Mouse (Mus musculus): ENCODE results near the gene Cenpu. TPM values are rescaled to one million over a fixed set of nuclear protein-coding genes. Genes with fewer than 3 reads are reported as not detected.

The Cenpu gene
- polyA plus RNA-seq, 2 experiments: 10.1 to 11.2 TPM

GRCm38 (mm10) chr8:46566914-46567529 lies 15.2 kb downstream of the Cenpu start:
- Histone ChIP-seq H3K4me3 (replicated peaks; ENCODE audit: low read length) (no peak overlapping the region), H3K4me1 (ENCODE audit: control insufficient read depth, insufficient read depth, low read length) (no peaks in the 10 kb centered on the region), H3K9ac (ENCODE audit: low read depth, low read length, severe bottlenecking) (no peak overlapping the region), H3K36me3 (ENCODE audit: control insufficient read depth, insufficient read depth, low read length) (peaks cover 12% of the 10 kb centered on the region; the same call in 1 of the 2 replicates), H3K27me3 (ENCODE audit: control insufficient read depth, insufficient read depth, low read length) (no peaks in the 10 kb centered on the region), H3K4me2 (replicated peaks; ENCODE audit: low read depth, low read length, severe bottlenecking) (no peak overlapping the region), H3K9me3 (ENCODE audit: control insufficient read depth, low read length) (no peaks in the 10 kb centered on the region), H3K27ac (replicated peaks; ENCODE audit: low read depth, low read length) (no peak overlapping the region)
- 75% methylated on average over 7 of the region's 7 CpGs for WGBS
- DNase-seq (ENCODE audit: low spot score) (no peak), ATAC-seq (ENCODE audit: low FRiP score, low read depth) (peak; percentile 19; the same call in 1 of the 2 replicates)
- no peak for TF ChIP-seq POLR2A (IDR thresholded peaks at IDR 0.05; ENCODE audit: borderline replicate concordance, extremely low read depth, insufficient read depth, insufficient read length)

- no peaks in the 10 kb centered on the region for H3K4me1 ChIP-seq (ENCODE audit: control insufficient read depth, insufficient read depth, low read length)
- no peak overlapping the region for H3K4me3 ChIP-seq (replicated peaks; ENCODE audit: low read length)
- H3K9ac ChIP-seq (ENCODE audit: low read depth, low read length, severe bottlenecking): no peak overlapping the region
- no peak overlapping the region for H3K27ac ChIP-seq (replicated peaks; ENCODE audit: low read depth, low read length)
- no peak for TF ChIP-seq POLR2A (IDR thresholded peaks at IDR 0.05; ENCODE audit: borderline replicate concordance, extremely low read depth, insufficient read depth, insufficient read length)
- DNase-seq (ENCODE audit: low spot score) (no peak), ATAC-seq (ENCODE audit: low FRiP score, low read depth) (no peak)
- no peaks in the 10 kb centered on the region for H3K9me3 ChIP-seq (ENCODE audit: control insufficient read depth, low read length)
- H3K36me3 ChIP-seq (ENCODE audit: control insufficient read depth, insufficient read depth, low read length): peaks cover 8% of the 10 kb centered on the region
- WGBS: 72% methylated on average over 8 of the region's 8 CpGs
- no peak overlapping the region for H3K4me2 ChIP-seq (replicated peaks; ENCODE audit: low read depth, low read length, severe bottlenecking)
- no peaks in the 10 kb centered on the region for H3K27me3 ChIP-seq (ENCODE audit: control insufficient read depth, insufficient read depth, low read length)
Observed at GRCm38 (mm10) chr8:46567946-46568345, 16.1 kb downstream of the Cenpu start.

GRCm38 (mm10) chr8:46568942-46569341 lies 17.1 kb downstream of the Cenpu start:
- DNase-seq (ENCODE audit: low spot score): no peak
- Histone ChIP-seq H3K36me3 (ENCODE audit: control insufficient read depth, insufficient read depth, low read length) (peaks cover 9% of the 10 kb centered on the region), H3K4me2 (replicated peaks; ENCODE audit: low read depth, low read length, severe bottlenecking) (no peak overlapping the region), H3K27me3 (ENCODE audit: control insufficient read depth, insufficient read depth, low read length) (no peaks in the 10 kb centered on the region), H3K9me3 (ENCODE audit: control insufficient read depth, low read length) (no peaks in the 10 kb centered on the region), H3K4me3 (replicated peaks; ENCODE audit: low read length) (no peak overlapping the region), H3K9ac (ENCODE audit: low read depth, low read length, severe bottlenecking) (no peak overlapping the region), H3K27ac (replicated peaks; ENCODE audit: low read depth, low read length) (no peak overlapping the region), H3K4me1 (ENCODE audit: control insufficient read depth, insufficient read depth, low read length) (no peaks in the 10 kb centered on the region)
- ATAC-seq (ENCODE audit: low FRiP score, low read depth): no peak
- WGBS: 76% methylated on average over 2 of the region's 2 CpGs
- no peak for TF ChIP-seq POLR2A (IDR thresholded peaks at IDR 0.05; ENCODE audit: borderline replicate concordance, extremely low read depth, insufficient read depth, insufficient read length)

GRCm38 (mm10) chr8:46569659-46570441 lies 18.0 kb downstream of the Cenpu start:
- no peak for DNase-seq (ENCODE audit: low spot score)
- WGBS: 86% methylated on average over 19 of the region's 19 CpGs
- Histone ChIP-seq H3K4me2 (replicated peaks; ENCODE audit: low read depth, low read length, severe bottlenecking) (no peak overlapping the region), H3K4me3 (replicated peaks; ENCODE audit: low read length) (no peak overlapping the region), H3K9me3 (ENCODE audit: control insufficient read depth, low read length) (no peaks in the 10 kb centered on the region), H3K4me1 (ENCODE audit: control insufficient read depth, insufficient read depth, low read length) (no peaks in the 10 kb centered on the region), H3K9ac (ENCODE audit: low read depth, low read length, severe bottlenecking) (no peak overlapping the region), H3K36me3 (ENCODE audit: control insufficient read depth, insufficient read depth, low read length) (peaks cover 12% of the 10 kb centered on the region), H3K27ac (replicated peaks; ENCODE audit: low read depth, low read length) (no peak overlapping the region), H3K27me3 (ENCODE audit: control insufficient read depth, insufficient read depth, low read length) (no peaks in the 10 kb centered on the region)
- TF ChIP-seq POLR2A (IDR thresholded peaks at IDR 0.05; ENCODE audit: borderline replicate concordance, extremely low read depth, insufficient read depth, insufficient read length): no peak
- ATAC-seq (ENCODE audit: low FRiP score, low read depth): no peak

GRCm38 (mm10) chr8:46570673-46571072 lies 18.8 kb downstream of the Cenpu start:
- DNase-seq (ENCODE audit: low spot score): peak; percentile 31
- Histone ChIP-seq H3K27me3 (ENCODE audit: control insufficient read depth, insufficient read depth, low read length) (no peaks in the 10 kb centered on the region), H3K4me3 (replicated peaks; ENCODE audit: low read length) (no peak overlapping the region), H3K4me2 (replicated peaks; ENCODE audit: low read depth, low read length, severe bottlenecking) (no peak overlapping the region), H3K9me3 (ENCODE audit: control insufficient read depth, low read length) (no peaks in the 10 kb centered on the region), H3K36me3 (ENCODE audit: control insufficient read depth, insufficient read depth, low read length) (peaks cover 19% of the 10 kb centered on the region), H3K4me1 (ENCODE audit: control insufficient read depth, insufficient read depth, low read length) (no peaks in the 10 kb centered on the region), H3K27ac (replicated peaks; ENCODE audit: low read depth, low read length) (no peak overlapping the region), H3K9ac (ENCODE audit: low read depth, low read length, severe bottlenecking) (no peak overlapping the region)
- TF ChIP-seq POLR2A (IDR thresholded peaks at IDR 0.05; ENCODE audit: borderline replicate concordance, extremely low read depth, insufficient read depth, insufficient read length): no peak
- 87% methylated on average over 7 of the region's 14 CpGs for WGBS
- ATAC-seq (ENCODE audit: low FRiP score, low read depth): peak; percentile 68; the same call in 1 of the 2 replicates

All from limb, embryonic 14.5 days (tissue).